ENCODE assay signal across 13 mouse cellular contexts in the genomic region with DNA sequence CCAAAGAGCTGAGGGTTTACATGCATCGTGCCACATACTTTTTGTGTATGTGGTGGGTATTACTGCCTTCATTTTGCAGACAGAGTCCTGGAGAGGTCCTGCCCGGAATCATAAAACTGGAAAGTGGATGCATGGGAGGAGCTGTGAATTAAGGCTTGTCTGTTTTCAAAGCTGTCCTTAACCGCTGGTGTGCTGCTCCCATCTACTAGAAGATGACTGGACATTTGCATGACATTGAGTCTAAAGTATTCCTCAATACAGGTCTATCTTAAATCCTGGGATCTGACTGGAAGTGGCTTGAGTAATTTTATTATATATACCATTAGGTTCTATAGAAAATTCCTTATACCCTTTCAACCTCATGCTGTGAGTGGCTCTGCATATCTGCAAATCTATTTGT.
"Had no signal": no experiment of that assay in that cellular context is flagged by ENCODE, and none has a peak within 500 bp of the region (broad histone marks: within the 10 kb centered on the region; RNA-seq: fewer than 3 reads in every experiment).

No protein-coding gene starts in this region.

- DNase-seq: lung, adult 18-20 months; lung, embryonic 14.5 days; lung, postnatal 14 days; lung, postnatal 4 days; midbrain, embryonic 14.5 days; retina, postnatal 1 day; right cerebral cortex, adult 18-20 months; right cerebral cortex, postnatal 25 days; right cerebral cortex, postnatal 4 days; spleen, adult 18-20 months; thymus, adult 18-20 months; thymus, postnatal 14 days; thymus, postnatal 36 days had no signal
